Mouse (Mus musculus) liver, embryonic 14.5 days (tissue): ENCODE measurements around the gene Ephb4.

Experiments
- CTCF ChIP-seq: IDR thresholded peaks from 2 replicates; pipeline ENCODE4 v1.5.1; 2016; ENCODE audit warnings: antibody characterized with exemption, low read depth, control low read depth
- EP300 ChIP-seq: IDR thresholded peaks from 2 replicates; pipeline ENCODE4 v1.6.1; 2016; ENCODE audit warnings: antibody characterized with exemption, low read depth

DNA sequence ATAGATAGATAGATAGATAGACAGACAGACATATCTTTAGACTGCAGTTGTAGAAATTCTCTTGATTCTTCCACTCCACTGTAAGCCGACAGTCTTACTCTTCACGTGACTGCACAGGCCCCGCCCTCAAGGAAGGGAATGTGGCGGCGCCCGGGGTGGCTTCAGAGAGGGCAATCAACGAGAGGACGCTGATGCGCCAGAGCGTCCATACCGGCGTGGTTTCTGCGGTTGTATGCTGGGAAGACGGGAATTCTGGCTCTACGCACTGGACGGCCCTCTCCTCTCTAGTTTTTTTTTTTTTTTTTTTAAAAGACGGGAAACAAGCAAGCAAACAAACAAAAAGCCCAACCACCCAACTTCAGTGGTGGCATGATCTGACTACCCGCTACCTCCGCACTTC lies 11.7 kb upstream of the Ephb4 start:
- TF ChIP-seq CTCF, result no peak
- no peak for TF ChIP-seq EP300
